Mouse (Mus musculus) large intestine, adult 2 months (tissue): ENCODE measurements at regions not wholly inside any gene's neighbourhood (a gene's known extent, or its start where the extent isn't known, plus 50 kb on each side); places are given as distances from the start of the nearest gene placed in this dataset.

Experiments used
- DNase-seq: peaks from one replicate; pipeline ENCODE4 v3.0.0-alpha.2; 2012; ENCODE audit warnings: low read depth, low spot score
- WGBS: fragments of 180-500 bp; shearing (Covaris S2); methylation state at CpG from one replicate; pipeline ENCODE4 v1.1.7; 2018; 5-methylcytosine and 5-hydroxymethylcytosine counted together

DNA sequence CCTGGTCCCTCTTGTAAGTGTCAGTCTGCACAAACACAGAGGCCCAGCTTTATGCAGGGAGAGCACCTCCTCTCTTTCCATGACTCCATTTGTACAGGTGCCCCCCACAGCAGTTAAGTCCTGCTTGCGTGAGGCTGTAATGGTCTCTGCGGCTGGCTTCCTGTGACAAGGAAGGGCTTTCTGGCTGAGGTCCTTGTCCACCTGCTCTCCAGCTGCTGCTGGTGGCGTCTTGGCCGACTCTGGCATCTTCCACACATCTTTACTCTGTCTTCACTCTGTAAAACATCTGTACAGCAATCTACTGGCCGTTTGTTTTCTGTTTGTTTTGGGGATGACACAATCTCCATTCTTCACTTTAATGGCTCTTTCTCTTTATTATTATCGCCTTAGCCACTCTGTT, 60.8 kb downstream of the Rpusd4 start:
- no peak for DNase-seq
- WGBS, result 23% methylated on average over 6 of the region's 6 CpGs

GRCm38 (mm10) chr9:35330386-35330785, 62.7 kb downstream of the Rpusd4 start:
- DNase-seq, result no peak
- WGBS, result 71% methylated on average over 2 of the region's 2 CpGs

DNA sequence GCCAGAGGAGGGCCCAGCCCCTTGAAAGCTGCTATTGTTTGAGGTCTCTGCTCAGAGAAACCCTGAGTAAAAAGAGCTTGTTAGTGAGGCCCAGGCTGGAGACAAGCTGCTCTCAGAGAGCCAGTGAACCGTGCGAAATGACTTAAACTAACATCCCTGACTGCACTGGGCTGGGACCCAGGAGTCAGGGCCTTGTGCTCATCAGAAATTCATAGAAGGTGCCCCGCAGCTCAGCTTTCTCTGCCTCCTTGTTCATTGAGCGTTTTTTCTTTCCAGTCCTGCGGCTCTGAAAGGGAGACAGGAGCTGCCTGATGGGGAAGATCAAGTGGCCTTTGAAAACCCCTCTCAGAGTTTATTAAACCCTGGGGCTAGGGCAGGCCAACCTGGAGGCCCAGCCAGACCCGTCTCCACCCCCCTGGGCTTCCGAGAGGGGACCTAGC, 63.6 kb downstream of the Rpusd4 start:
- WGBS, result 80% methylated on average over 7 of the region's 7 CpGs
- DNase-seq, result no peak

GRCm38 (mm10) chr9:35332688-35333630, 65.3 kb downstream of the Rpusd4 start:
- 29% methylated on average over 11 of the region's 11 CpGs for WGBS
- no peak for DNase-seq

- DNase-seq, result no peak
- 33% methylated on average over 8 of the region's 8 CpGs for whole genome bisulfite sequencing
These were observed 66.0 kb downstream of the Rpusd4 start for GRCm38 (mm10) chr9:35333631-35334005.

DNA sequence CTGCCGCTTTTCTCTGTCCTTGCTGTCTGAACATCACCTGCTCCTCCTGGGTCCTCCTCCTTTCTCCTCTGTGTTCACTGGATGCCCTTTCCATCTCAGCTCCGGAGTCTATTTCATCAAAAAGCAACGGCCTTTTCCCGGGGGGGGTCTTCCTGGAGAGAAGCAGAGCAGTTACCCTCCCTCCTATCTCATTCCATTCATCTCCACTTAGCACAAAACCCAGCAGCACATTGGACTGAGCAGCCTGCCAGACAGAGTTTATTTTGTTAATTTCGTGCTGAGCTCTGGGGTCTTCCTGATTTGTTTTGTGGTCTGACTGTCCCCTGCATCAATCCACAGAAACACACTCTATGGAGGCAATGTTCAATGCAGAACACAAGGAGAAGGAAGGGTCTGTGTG, 66.9 kb downstream of the Rpusd4 start:
- WGBS, result 77% methylated on average over 5 of the region's 5 CpGs
- DNase-seq, result no peak

- 93% methylated on average over 3 of the region's 3 CpGs for WGBS
- no peak for DNase-seq
These were observed 67.5 kb downstream of the Rpusd4 start for GRCm38 (mm10) chr9:35335181-35335580.

GRCm38 (mm10) chr9:35335888-35336700, 68.4 kb downstream of the Rpusd4 start:
- WGBS, result 51% methylated on average over 15 of the region's 15 CpGs
- no peak for DNase-seq

DNA sequence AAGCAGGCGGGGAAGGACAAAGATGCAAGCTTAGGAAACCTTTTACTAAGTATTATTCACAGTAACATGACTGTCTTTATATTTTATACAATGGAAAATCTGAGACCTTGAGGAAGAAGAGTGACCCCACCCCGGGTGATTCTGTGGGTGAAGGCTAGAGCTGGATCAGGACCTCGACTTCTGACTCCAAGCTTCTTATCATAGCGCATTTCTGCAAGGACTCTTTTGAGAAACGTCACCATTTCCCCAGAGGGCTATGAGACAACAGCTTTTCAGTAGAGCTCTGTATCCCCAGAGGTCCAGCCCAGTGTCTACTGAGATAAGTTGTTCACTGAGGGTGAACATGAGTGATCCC, 69.0 kb downstream of the Rpusd4 start:
- no peak for DNase-seq
- 70% methylated on average over 5 of the region's 5 CpGs for WGBS

GRCm38 (mm10) chr9:35338858-35339257, 71.2 kb downstream of the Rpusd4 start:
- 87% methylated on average over 5 of the region's 5 CpGs for WGBS
- no peak for DNase-seq

DNA sequence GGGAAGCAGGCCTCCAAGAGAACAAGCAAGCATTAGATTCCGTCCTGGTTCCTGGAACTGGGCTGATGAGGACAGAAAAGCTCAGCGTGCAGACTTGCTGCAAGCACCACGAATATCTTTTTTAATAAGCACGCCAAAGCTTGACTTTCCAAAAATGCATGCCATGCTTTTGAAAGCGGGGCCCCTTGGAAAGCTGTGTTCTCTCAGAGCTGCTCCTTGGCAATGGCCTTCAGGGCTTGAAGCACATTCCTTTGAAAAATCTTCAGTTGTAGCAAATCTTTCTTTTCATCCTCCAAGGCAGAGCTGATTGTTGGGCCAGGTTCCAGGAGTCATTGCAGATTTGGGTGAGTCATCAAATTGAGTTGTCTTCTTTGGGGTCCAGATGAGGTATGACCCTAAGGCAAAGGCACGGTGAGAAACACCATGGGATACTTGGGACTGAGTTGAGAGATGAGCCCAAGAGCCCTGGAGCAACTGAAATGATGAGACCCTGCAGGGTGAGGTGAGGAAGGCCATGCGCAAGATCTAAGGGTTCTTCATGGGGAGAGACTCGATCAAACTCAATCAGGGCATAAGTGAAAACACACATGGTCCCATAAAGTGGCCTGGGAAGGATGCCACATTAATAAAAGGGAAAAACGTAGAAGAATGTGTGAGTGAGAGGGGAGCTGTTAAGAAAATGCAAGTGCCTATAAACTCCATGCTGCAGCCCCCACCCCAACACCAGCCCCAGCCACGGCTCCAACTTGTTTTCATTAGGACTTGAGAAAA, 72.0 kb downstream of the Rpusd4 start:
- WGBS, result 75% methylated on average over 10 of the region's 10 CpGs

DNA sequence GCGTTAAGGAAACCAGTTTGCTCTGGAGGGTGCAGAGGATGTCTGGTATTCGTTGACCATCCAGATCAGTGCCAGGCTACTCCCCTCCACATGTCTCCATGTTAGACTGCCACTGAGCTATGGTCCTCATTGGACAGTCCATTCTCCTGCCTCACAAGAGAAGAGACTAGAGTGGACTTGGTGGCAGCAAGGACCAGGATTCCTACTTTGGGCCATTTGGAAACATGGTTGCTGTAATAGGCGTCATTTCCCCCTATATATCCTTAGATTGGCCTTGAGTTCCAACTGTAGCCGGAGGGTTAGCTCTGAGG, 72.6 kb downstream of the Rpusd4 start:
- WGBS, result 92% methylated on average over 4 of the region's 4 CpGs
- DNase-seq, result no peak

More for the DNA sequence above, 72.0 kb downstream of the Rpusd4 start:
- DNase-seq, result no peak

DNA sequence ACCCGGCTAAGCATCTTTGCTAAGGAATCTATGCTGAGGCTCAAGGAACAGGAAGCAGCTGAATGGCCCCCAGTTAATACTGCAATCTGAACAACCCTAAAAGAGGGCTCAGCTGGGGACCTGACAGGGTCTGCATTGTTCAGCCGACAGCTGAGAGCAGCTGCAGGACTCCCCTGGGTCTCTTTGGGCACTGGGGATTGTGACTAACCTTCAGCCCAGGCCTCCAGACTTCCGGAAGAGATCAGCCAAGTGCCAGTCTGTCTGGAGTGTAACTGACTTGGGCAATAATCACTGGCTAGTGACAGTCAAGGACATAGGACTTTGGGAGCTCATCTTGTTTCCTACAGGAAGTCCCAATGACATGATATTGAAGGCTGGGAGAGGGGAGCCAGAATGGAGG, 73.1 kb downstream of the Rpusd4 start:
- WGBS, result 67% methylated on average over 3 of the region's 3 CpGs
- DNase-seq, result no peak

DNA sequence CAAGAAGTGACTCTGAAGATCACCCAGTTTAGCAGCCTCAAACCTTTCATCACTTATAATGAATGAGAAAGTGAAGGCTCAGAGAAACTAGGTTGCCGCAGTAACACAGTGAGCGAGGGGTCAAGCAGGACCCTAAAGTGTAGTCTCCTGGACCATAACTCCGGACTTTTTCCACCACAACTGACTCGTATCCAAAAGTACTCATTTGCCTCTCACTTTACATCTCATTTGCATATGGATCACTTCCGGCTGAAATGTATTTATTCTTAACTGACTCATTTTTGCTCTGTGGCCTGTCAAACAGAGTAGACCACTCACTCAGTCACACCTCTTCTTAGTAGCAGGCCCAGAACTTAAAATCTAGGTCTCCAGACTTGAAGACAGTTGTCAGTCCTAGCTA, 73.7 kb downstream of the Rpusd4 start:
- DNase-seq, result no peak
- WGBS, result 89% methylated on average over 5 of the region's 5 CpGs

- DNase-seq, result no peak
- WGBS, result 54% methylated on average over 2 of the region's 2 CpGs
These were observed 74.8 kb downstream of the Rpusd4 start for GRCm38 (mm10) chr9:35342436-35342835.

- no peak for DNase-seq
These were observed 75.7 kb downstream of the Rpusd4 start for GRCm38 (mm10) chr9:35343336-35343735.

- no peak for DNase-seq
- 47% methylated on average over 6 of the region's 6 CpGs for WGBS
These were observed 76.6 kb upstream of the Cdon start for GRCm38 (mm10) chr9:35344374-35344773.

- no peak for DNase-seq
- WGBS, result 19% methylated on average over 5 of the region's 5 CpGs
These were observed 74.5 kb upstream of the Cdon start for GRCm38 (mm10) chr9:35346378-35346777.

GRCm38 (mm10) chr9:35350046-35350552, 70.8 kb upstream of the Cdon start:
- no peak for DNase-seq
- 65% methylated on average over 2 of the region's 2 CpGs for WGBS

DNA sequence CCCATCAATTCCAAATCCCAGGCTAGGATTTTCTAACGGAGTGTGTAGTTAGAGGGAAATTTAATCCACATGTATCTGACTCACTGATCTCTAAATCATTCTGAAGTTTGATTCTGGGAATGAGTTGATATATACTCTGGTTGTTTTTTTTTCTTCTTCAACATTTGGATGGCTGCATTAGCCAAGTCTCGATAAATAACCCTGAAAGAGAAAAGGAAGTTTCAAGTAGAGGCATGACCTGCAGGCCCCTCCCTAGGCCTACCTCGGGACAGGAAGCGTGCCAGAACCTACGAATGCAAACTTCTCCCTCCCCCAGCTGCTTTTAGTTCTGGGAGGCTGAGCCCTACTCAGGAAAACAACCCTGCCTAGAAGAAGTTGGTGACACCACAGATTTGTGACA, 69.4 kb upstream of the Cdon start:
- WGBS, result 46% methylated on average over 5 of the region's 5 CpGs
- no peak for DNase-seq
